Mouse (Mus musculus): ENCODE results near the gene Coro1c. TPM values are rescaled to one million over a fixed set of nuclear protein-coding genes. Genes with fewer than 3 reads are reported as not detected.

The Coro1c gene
- polyA plus RNA-seq, 1 experiment from 2014 or later = 214 TPM

DNA sequence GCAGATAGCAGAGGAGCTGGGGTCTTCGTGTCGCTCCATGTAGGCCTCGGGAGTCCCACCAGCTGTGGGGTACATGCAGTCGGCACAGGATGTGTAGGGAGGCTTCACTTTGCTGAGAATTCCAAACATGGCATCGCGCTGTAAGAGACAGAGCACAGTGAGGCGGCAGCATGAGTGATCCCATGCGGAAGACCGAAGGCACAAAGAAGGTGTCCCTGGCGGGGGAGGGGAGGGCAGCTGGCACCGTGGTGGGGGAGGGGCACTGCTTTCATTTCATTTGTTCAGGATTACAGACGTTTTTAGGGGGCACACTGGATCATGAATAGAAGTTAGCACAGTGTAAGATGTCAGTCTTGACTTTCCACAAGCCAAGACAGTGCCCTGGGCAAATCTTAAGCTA is 34.8 kb upstream of the Coro1c start:
- Histone ChIP-seq H3K27me3 (no peaks in the 10 kb centered on the region), H3K9ac (replicated peaks) (no peak overlapping the region), H3K4me2 (replicated peaks) (no peak overlapping the region), H3K4me3 (replicated peaks) (no peak overlapping the region), H3K36me3 (peaks cover 86% of the 10 kb centered on the region), H3K9me3 (no peaks in the 10 kb centered on the region), H3K4me1 (replicated peaks) (peaks cover 4% of the 10 kb centered on the region), H3K27ac (peak overlapping the region; percentile 8; the same call in 1 of the 2 replicates)
- peak; percentile 34; the same call in 1 of the 2 replicates for ATAC-seq
- 63% methylated on average over 12 of the region's 12 CpGs for WGBS

DNA sequence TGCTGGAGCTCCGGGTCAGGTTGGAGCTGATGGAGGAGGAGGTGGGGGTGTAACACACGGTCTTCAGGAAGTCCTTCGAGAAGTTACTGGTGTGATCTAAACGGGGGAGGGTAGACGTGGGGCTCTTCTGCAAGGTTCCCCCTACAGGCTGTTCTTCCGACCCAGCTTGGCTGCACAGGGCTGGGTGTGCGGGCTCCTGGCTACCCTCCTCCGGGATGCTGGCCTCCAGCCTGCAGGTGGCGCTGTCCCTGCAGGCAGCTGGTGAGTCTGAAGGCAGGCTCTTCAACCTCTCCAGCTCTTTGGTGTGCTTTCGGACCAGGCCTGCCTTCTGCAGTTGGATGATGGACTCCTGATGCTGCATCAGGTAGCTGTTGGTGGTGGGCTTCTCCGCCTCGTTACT is 34.0 kb upstream of the Coro1c start:
- no peak overlapping the region for H3K4me2 ChIP-seq (replicated peaks)
- H3K4me1 ChIP-seq (replicated peaks) = peaks cover 12% of the 10 kb centered on the region
- no peaks in the 10 kb centered on the region for H3K9me3 ChIP-seq
- WGBS = 89% methylated on average over 12 of the region's 12 CpGs
- ATAC-seq = 0 out of 2 replicates have a peak, but pooled peaks have one; percentile 6
- no peak overlapping the region for H3K4me3 ChIP-seq (replicated peaks)
- no peaks in the 10 kb centered on the region for H3K27me3 ChIP-seq
- peaks cover 82% of the 10 kb centered on the region for H3K36me3 ChIP-seq
- no peak overlapping the region for H3K9ac ChIP-seq (replicated peaks)
- no peak overlapping the region for H3K27ac ChIP-seq

DNA sequence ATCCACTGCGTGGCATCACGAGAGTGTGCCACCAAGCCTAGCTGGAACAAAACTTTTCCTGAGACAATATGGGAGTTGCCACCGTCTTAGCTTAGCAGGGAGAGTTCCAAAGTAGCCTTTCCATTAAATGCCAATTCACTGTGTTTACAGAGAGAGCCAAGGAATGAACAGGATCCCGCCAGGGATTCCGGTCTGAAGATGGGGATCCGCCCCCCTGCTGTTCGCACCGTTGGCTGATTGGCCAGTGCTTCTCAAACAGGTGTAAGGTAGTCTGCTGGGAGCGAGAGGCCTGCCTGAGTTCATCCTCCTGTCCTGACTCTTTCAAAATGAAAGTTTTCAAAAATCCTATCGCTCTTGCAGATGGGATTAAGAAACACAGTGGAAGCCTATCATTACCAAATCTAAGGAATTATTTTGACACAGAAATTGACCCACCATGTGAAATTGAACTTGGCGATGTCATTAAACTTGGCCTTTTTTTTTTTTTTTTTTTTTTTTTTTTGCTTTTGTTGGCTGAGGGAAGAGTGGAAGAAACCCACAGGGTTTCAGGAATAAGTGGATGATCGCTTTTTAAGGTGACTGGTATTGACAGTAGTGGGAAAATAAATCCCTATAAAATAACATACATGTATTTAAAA is 30.8 kb upstream of the Coro1c start:
- peaks cover 51% of the 10 kb centered on the region for H3K36me3 ChIP-seq
- no peak overlapping the region for H3K27ac ChIP-seq
- 46% methylated on average over 12 of the region's 12 CpGs for WGBS
- no peak for ATAC-seq
- H3K9me3 ChIP-seq = no peaks in the 10 kb centered on the region
- peaks cover 16% of the 10 kb centered on the region for H3K4me1 ChIP-seq (replicated peaks)
- no peak overlapping the region for H3K4me2 ChIP-seq (replicated peaks)
- H3K27me3 ChIP-seq = no peaks in the 10 kb centered on the region
- no peak overlapping the region for H3K9ac ChIP-seq (replicated peaks)
- H3K4me3 ChIP-seq (replicated peaks) = no peak overlapping the region

DNA sequence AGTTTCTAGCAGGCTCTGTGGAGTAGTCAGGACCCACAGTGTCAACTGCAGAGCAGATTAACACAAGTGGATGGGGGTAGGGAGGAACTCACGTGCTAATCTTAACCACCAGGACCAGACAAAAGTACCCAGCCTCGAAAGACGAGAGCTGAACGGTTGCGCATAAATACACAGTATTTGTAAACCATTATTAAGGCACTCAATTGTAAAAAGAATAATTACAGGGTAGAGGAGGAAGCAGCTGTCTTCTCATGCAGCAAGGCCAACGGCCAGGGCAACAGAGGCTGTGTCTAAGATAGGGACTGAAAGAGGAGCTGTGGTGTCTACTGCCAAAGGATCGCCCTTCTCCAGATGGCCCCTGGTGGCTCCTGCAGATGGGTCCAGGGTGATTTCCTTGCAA is 29.1 kb upstream of the Coro1c start:
- no peak; the same call in 1 of the 2 replicates for ATAC-seq
- Histone ChIP-seq H3K9ac (replicated peaks) (0 out of 2 replicates have a peak overlapping the region, but pooled peaks have one; percentile 3), H3K27ac (peak overlapping the region; percentile 68)

DNA sequence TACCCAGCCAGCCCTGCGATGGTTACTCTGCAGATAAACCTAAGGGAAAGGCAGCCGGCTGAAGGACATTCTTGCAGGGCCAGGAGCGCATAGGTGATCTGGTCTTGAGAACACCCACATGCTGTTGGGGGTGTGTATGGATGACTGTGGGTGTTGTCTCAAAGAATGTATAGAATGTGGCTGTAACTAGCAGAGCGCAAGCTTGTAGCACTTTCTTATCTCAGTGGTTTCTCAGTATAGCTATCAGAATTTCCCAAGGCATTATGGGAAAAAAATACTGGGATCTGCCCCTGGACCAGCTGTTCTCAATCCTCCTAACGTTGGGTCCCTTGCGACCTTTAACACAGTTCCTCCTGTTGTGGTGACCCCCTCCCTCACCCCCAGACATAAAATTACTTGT is 25.3 kb upstream of the Coro1c start:
- H3K4me3 ChIP-seq (replicated peaks) = no peak overlapping the region
- H3K4me1 ChIP-seq (replicated peaks) = peaks cover 26% of the 10 kb centered on the region
- no peak for ATAC-seq
- H3K9ac ChIP-seq (replicated peaks) = no peak overlapping the region
- no peaks in the 10 kb centered on the region for H3K9me3 ChIP-seq
- 82% methylated on average over 6 of the region's 6 CpGs for whole genome bisulfite sequencing
- no peak overlapping the region for H3K27ac ChIP-seq
- no peak overlapping the region for H3K4me2 ChIP-seq (replicated peaks)
- peaks cover 5% of the 10 kb centered on the region; the same call in 1 of the 2 replicates for H3K36me3 ChIP-seq
- H3K27me3 ChIP-seq = no peaks in the 10 kb centered on the region

More for the DNA sequence above, 29.1 kb upstream of the Coro1c start:
- Histone ChIP-seq H3K4me3 (replicated peaks) (no peak overlapping the region), H3K9me3 (no peaks in the 10 kb centered on the region), H3K4me1 (replicated peaks) (peaks cover 12% of the 10 kb centered on the region), H3K36me3 (peaks cover 34% of the 10 kb centered on the region), H3K4me2 (replicated peaks) (no peak overlapping the region), H3K27me3 (no peaks in the 10 kb centered on the region)
- 38% methylated on average over 7 of the region's 7 CpGs for WGBS

DNA sequence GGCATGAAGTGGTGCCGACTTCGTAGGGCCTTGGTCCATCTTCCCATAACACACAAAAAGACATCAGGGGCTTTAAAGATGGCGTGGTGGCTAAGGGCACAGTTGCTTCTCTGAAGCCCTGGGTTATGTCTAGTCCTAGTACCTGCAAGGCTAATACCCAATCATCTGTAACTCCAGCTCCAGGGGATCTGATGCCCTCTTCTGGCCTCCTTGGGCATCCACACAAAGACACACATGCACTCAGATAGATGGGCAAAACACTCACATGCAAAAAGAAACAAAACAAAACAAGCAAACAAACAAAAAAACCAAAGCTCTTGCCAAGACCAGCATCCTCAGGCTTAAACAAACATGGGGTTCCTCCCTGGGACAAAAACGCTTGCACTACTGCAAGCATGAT is 24.9 kb upstream of the Coro1c start:
- ATAC-seq = no peak
- no peak overlapping the region for H3K27ac ChIP-seq
- H3K4me2 ChIP-seq (replicated peaks) = no peak overlapping the region
- H3K9me3 ChIP-seq = no peaks in the 10 kb centered on the region
- H3K36me3 ChIP-seq = peaks cover 4% of the 10 kb centered on the region; the same call in 1 of the 2 replicates
- no peaks in the 10 kb centered on the region for H3K27me3 ChIP-seq
- H3K4me1 ChIP-seq (replicated peaks) = peaks cover 26% of the 10 kb centered on the region
- H3K4me3 ChIP-seq (replicated peaks) = no peak overlapping the region
- H3K9ac ChIP-seq (replicated peaks) = no peak overlapping the region
- 89% methylated on average over 4 of the region's 4 CpGs for WGBS

DNA sequence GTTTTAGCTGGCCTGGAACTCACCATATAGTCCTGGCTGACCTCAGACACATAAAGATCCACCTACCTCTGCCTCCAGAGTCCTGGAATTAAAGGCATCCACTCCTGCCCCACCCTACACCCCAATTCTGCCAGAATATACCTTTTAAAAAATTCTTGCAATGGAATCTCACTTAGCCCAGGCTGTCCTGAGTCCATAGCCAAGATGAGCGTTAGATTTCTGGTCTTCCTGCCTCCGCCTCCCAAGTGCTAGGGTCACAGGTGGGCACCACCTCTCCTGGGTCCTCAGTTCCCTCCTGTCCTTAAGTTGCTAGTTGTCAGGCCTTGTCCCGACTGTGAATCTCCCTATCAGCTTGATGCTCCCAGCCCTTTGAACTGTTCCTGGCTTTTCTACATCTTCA is 23.8 kb upstream of the Coro1c start:
- Histone ChIP-seq H3K4me2 (replicated peaks) (no peak overlapping the region), H3K9me3 (0 out of 2 replicates have a peak, but pooled peaks cover 3% of the 10 kb centered on the region), H3K4me3 (replicated peaks) (no peak overlapping the region), H3K36me3 (no peaks in the 10 kb centered on the region), H3K4me1 (replicated peaks) (peaks cover 16% of the 10 kb centered on the region), H3K27me3 (no peaks in the 10 kb centered on the region), H3K27ac (no peak overlapping the region), H3K9ac (replicated peaks) (no peak overlapping the region)
- 84% methylated on average over 3 of the region's 3 CpGs for WGBS
- no peak for ATAC-seq

DNA sequence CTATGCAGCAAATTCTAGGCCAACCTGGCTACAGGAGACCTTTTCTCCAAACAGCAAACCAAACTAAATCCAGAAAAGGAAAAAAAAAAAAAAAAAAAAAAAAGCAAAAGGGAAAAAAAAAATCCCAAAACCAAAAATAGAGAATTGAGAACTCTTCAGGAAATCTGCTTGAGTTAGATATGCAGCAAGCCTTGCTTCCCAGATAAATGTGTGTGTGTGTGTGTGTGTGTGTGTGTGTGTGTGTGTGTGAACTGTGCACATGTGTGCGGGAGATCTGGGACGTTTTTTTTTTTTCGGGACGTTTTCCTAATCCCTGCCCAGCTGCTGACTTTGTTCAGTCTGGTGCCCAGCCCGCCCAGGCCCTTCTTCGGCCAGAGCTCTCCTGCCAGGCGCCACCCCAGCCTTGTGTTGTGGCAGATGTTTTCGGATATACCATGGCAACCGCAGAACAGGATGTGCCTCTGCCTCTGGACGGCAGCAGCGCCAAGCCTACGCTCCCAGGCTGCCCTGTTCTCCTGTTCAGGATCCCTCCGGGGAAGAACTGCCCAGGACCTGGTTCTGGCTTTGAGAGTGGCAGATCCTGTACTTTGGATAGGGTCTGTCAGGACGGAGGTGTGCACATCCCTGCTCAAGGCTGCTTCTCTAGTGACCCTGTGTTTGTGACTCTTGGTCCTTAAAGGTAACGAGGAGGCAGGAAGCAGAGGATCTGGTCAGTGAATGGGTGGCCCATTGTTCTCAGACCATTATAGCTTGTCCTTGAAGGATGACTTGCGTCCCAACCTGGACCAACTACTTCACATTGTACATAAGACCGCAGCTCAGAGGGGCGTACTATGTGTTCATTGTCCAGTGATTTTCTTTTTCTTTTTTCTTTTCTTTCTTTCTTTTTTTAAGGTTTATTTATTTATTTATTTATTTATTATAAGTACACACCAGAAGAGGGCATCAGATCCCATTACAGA is 22.4 kb upstream of the Coro1c start:
- Histone ChIP-seq H3K27ac (peak overlapping the region; percentile 27), H3K9me3 (0 out of 2 replicates have a peak, but pooled peaks cover 3% of the 10 kb centered on the region), H3K4me3 (replicated peaks) (no peak overlapping the region), H3K27me3 (no peaks in the 10 kb centered on the region), H3K36me3 (no peaks in the 10 kb centered on the region), H3K4me2 (replicated peaks) (no peak overlapping the region; the same call in 1 of the 2 replicates), H3K9ac (replicated peaks) (peak overlapping the region; percentile 37), H3K4me1 (replicated peaks) (peaks cover 16% of the 10 kb centered on the region)
- peak; percentile 71 for ATAC-seq
- WGBS = 21% methylated on average over 14 of the region's 18 CpGs

DNA sequence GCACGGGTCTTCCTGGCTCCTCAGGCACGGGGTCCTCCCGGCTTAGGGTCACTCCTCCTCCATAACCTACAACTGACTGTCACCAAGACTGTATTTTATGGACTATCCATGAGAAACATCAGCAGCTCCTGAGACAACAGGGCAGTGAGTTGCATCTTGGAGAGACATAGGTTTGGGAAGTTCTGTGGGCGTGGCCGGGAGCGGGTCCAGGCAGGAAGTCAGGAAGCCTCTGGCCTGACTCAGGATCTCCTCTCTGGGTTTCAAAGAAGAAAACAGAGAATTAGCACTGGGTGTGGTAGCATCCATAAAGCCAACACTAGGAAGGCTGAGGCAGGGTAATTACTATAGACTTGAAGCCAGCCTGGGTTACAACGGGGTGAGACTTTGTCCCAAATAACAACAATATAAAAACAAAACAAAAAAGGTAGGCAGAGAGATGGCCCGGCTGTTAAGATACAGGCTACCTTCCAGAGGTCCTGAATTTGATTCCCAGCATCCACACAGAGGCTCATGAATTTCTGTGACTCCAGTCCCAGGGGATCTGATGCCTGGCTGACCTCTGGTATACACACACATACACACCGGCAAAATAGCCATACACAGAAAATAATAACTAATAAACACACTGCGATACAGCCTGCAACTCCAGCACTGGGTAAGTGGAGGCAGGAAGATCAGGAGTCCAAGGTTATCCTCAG is 21.5 kb upstream of the Coro1c start:
- peak overlapping the region; percentile 27; the same call in 1 of the 2 replicates for H3K27ac ChIP-seq

DNA sequence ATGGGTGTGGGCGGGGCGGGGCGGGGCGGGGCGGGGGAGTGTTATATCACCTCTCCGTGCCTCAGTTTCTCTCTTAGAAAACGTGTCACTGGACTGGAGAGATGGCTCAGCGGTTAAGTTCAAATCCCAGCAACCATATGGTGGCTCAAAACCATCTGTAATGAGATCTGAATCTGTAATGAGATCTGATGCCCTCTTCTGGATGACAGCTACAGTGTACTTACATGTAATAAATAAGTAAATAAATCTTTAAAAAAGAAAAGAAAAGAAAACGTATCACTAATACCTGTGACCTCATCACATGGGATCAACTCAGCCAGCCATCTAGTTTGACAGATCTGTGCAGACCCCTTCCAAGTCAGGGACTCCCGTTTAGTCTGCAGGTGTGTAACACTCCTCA is 21.0 kb upstream of the Coro1c start:
- H3K4me2 ChIP-seq (replicated peaks) = no peak overlapping the region
- no peak for ATAC-seq
- H3K9me3 ChIP-seq = 0 out of 2 replicates have a peak, but pooled peaks cover 3% of the 10 kb centered on the region
- H3K4me1 ChIP-seq (replicated peaks) = peaks cover 18% of the 10 kb centered on the region
- H3K36me3 ChIP-seq = no peaks in the 10 kb centered on the region
- no peak overlapping the region for H3K4me3 ChIP-seq (replicated peaks)
- no peaks in the 10 kb centered on the region for H3K27me3 ChIP-seq
- H3K27ac ChIP-seq = no peak overlapping the region
- H3K9ac ChIP-seq (replicated peaks) = no peak overlapping the region
- 68% methylated on average over 10 of the region's 10 CpGs for WGBS

More for the DNA sequence above, 21.5 kb upstream of the Coro1c start:
- Histone ChIP-seq H3K36me3 (no peaks in the 10 kb centered on the region), H3K9me3 (0 out of 2 replicates have a peak, but pooled peaks cover 3% of the 10 kb centered on the region), H3K9ac (replicated peaks) (no peak overlapping the region), H3K27me3 (no peaks in the 10 kb centered on the region), H3K4me1 (replicated peaks) (peaks cover 18% of the 10 kb centered on the region), H3K4me3 (replicated peaks) (no peak overlapping the region), H3K4me2 (replicated peaks) (no peak overlapping the region)
- WGBS = 59% methylated on average over 10 of the region's 10 CpGs
- no peak for ATAC-seq

DNA sequence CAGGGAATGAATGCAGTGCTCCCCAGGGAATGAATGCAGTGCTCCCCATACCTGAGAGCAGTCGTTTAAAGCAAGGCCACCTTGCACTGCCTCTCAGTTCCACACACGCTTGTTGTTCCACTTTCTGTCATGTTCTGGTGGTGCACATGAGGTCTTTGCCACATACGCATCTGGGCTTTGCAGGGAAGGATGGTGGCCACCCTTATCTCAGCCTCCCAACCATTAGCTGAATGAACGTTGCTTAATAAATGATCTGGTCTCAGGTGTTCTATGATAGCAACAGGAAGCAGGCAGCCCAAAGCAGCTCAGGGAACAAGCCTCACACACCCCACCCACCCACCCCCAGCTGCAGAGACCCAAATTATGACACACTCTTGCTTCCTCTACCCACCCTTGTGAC is 16.1 kb upstream of the Coro1c start:
- no peaks in the 10 kb centered on the region for H3K27me3 ChIP-seq
- H3K4me3 ChIP-seq (replicated peaks) = no peak overlapping the region
- H3K36me3 ChIP-seq = no peaks in the 10 kb centered on the region
- H3K9ac ChIP-seq (replicated peaks) = no peak overlapping the region
- H3K27ac ChIP-seq = no peak overlapping the region
- no peak for ATAC-seq
- no peak overlapping the region for H3K4me2 ChIP-seq (replicated peaks)
- 0 out of 2 replicates have a peak, but pooled peaks cover 3% of the 10 kb centered on the region for H3K9me3 ChIP-seq
- WGBS = 85% methylated on average over 4 of the region's 4 CpGs
- H3K4me1 ChIP-seq (replicated peaks) = peaks cover 25% of the 10 kb centered on the region

Measured in midbrain, embryonic 13.5 days (tissue).